Mouse (Mus musculus) intestine, postnatal 0 days (tissue): Measurements from ENCODE around the gene Ankle1. TPM values are rescaled to one million over a fixed set of nuclear protein-coding genes. Genes with fewer than 3 reads are reported as not detected.

Experiments used
- ATAC-seq: fragments of 200-750 bp; cut with Nextera tagmentation; 2 replicates; pipeline ENCODE4 v1.8.0; 2017; ENCODE audit warnings: mild to moderate bottlenecking, moderate TSS enrichment, moderate library complexity
- H3K27ac ChIP-seq: fragments of 300-500 bp; sonication (generic); 2 replicates; pipeline ENCODE4 v1.5.1; 2014; ENCODE audit warnings: mild to moderate bottlenecking, low read depth, low read length, moderate library complexity
- H3K27me3 ChIP-seq: fragments of 300-500 bp; sonication (generic); replicated peaks from 2 replicates; pipeline ENCODE4 v1.6.1; 2014; ENCODE audit warnings: low read length, mixed read lengths; ENCODE audit not compliant: control insufficient read depth, insufficient read depth
- H3K36me3 ChIP-seq: fragments of 300-500 bp; sonication (generic); 2 replicates; pipeline ENCODE4 v1.6.1; 2014; ENCODE audit warnings: mild to moderate bottlenecking, moderate library complexity; ENCODE audit not compliant: control insufficient read depth, insufficient read depth
- H3K4me1 ChIP-seq: fragments of 300-500 bp; sonication (generic); replicated peaks from 2 replicates; pipeline ENCODE4 v1.6.1; 2014; ENCODE audit warnings: antibody characterized with exemption, low read length, mixed read lengths; ENCODE audit not compliant: control insufficient read depth, insufficient read depth
- H3K4me2 ChIP-seq: fragments of 300-500 bp; sonication (generic); replicated peaks from 2 replicates; pipeline ENCODE4 v1.6.1; 2014; ENCODE audit warnings: low read depth, mild to moderate bottlenecking, moderate library complexity
- H3K4me3 ChIP-seq: fragments of 300-500 bp; sonication (generic); 2 replicates; pipeline ENCODE4 v1.5.1; 2014; ENCODE audit warnings: low read depth, low read length
- H3K9ac ChIP-seq: fragments of 300-500 bp; sonication (generic); 2 replicates; pipeline ENCODE4 v1.6.1; 2014; ENCODE audit warnings: mild to moderate bottlenecking, low read depth, low read length
- H3K9me3 ChIP-seq: fragments of 300-500 bp; sonication (generic); 2 replicates; pipeline ENCODE4 v1.6.1; 2016; ENCODE audit warnings: mixed run types; ENCODE audit not compliant: control insufficient read depth
- CTCF ChIP-seq: sonication (generic); IDR thresholded peaks from 2 replicates; pipeline ENCODE4 v1.5.1; 2016; ENCODE audit warnings: low read depth, mild to moderate bottlenecking, control low read depth, antibody characterized with exemption, moderate library complexity
- WGBS: fragments of 180-500 bp; shearing (Covaris S2); extraction: QIAGEN DNeasy Blood & Tissue Kit; methylation state at CpG from one replicate; pipeline ENCODE4 v1.1.7; 2014; 5-methylcytosine and 5-hydroxymethylcytosine counted together
- polyA plus RNA-seq: library from polyadenylated mRNA; unstranded; fragments of >200 nt; fragmentation: Nextera tagmentation; extraction: Ambion mirVana; gene quantifications from 2 replicates; pipeline ENCODE4 v1.2.1, GENCODE M21; 2015

Ankle1 gene
- polyA plus RNA-seq, 1 experiment from 2014 or later, result 2.8 TPM

GRCm38 (mm10) chr8:71375581-71376422 lies 30.0 kb upstream of the Ankle1 start:
- peak overlapping the region; percentile 70 for H3K27ac ChIP-seq
- ATAC-seq, result peak; percentile 42
- H3K9ac ChIP-seq, result no peak overlapping the region
- no peak overlapping the region for H3K4me3 ChIP-seq
- H3K4me1 ChIP-seq, result peaks cover 19% of the 10 kb centered on the region; the same call in 1 of the 2 replicates
- peak; percentile 73 for TF ChIP-seq CTCF
- peak overlapping the region; percentile 58 for H3K4me2 ChIP-seq
- H3K27me3 ChIP-seq, result no peaks in the 10 kb centered on the region
- H3K36me3 ChIP-seq, result peaks cover 41% of the 10 kb centered on the region
- WGBS, result 17% methylated on average over 73 of the region's 74 CpGs
- no peaks in the 10 kb centered on the region for H3K9me3 ChIP-seq

- Histone ChIP-seq H3K4me2 (peak overlapping the region; percentile 58), H3K4me1 (peaks cover 19% of the 10 kb centered on the region; the same call in 1 of the 2 replicates), H3K4me3 (no peak overlapping the region), H3K27ac (0 out of 2 replicates have a peak overlapping the region, but pooled peaks have one; percentile 70), H3K27me3 (no peaks in the 10 kb centered on the region), H3K9ac (no peak overlapping the region), H3K9me3 (no peaks in the 10 kb centered on the region), H3K36me3 (peaks cover 41% of the 10 kb centered on the region)
- no peak for ATAC-seq
- WGBS, result 52% methylated on average over 8 of the region's 8 CpGs
- no peak for TF ChIP-seq CTCF
Measured at GRCm38 (mm10) chr8:71376423-71377030, 29.3 kb upstream of the Ankle1 start.

- no peaks in the 10 kb centered on the region for H3K27me3 ChIP-seq
- peaks cover 27% of the 10 kb centered on the region for H3K4me1 ChIP-seq
- H3K27ac ChIP-seq, result no peak overlapping the region
- no peak for TF ChIP-seq CTCF
- ATAC-seq, result no peak
- H3K4me2 ChIP-seq, result peak overlapping the region; percentile 91
- WGBS, result 64% methylated on average over 4 of the region's 4 CpGs
- peak overlapping the region; percentile 94 for H3K4me3 ChIP-seq
- peaks cover 29% of the 10 kb centered on the region for H3K36me3 ChIP-seq
- 0 out of 2 replicates have a peak overlapping the region, but pooled peaks have one; percentile 26 for H3K9ac ChIP-seq
- no peaks in the 10 kb centered on the region for H3K9me3 ChIP-seq
Measured at GRCm38 (mm10) chr8:71379008-71379407, 26.8 kb upstream of the Ankle1 start.

GRCm38 (mm10) chr8:71379512-71380075 lies 26.2 kb upstream of the Ankle1 start:
- H3K4me2 ChIP-seq, result peak overlapping the region; percentile 91
- no peak overlapping the region; the same call in 1 of the 2 replicates for H3K27ac ChIP-seq
- TF ChIP-seq CTCF, result no peak
- peaks cover 27% of the 10 kb centered on the region for H3K4me1 ChIP-seq
- peak overlapping the region; percentile 94 for H3K4me3 ChIP-seq
- no peak for ATAC-seq
- peaks cover 25% of the 10 kb centered on the region for H3K36me3 ChIP-seq
- H3K9ac ChIP-seq, result peak overlapping the region; percentile 92
- WGBS, result 36% methylated on average over 3 of the region's 3 CpGs
- H3K27me3 ChIP-seq, result no peaks in the 10 kb centered on the region
- H3K9me3 ChIP-seq, result no peaks in the 10 kb centered on the region

- no peak; the same call in 1 of the 2 replicates for TF ChIP-seq CTCF
- WGBS, result under 1% methylated on average over 72 of the region's 72 CpGs
- peaks cover 26% of the 10 kb centered on the region for H3K4me1 ChIP-seq
Measured at GRCm38 (mm10) chr8:71380178-71381171, 25.3 kb upstream of the Ankle1 start.

More at GRCm38 (mm10) chr8:71380178-71381171, 25.3 kb upstream of the Ankle1 start:
- Histone ChIP-seq H3K4me2 (peak overlapping the region; percentile 91), H3K9ac (peak overlapping the region; percentile 92), H3K27me3 (no peaks in the 10 kb centered on the region), H3K9me3 (no peaks in the 10 kb centered on the region), H3K27ac (peak overlapping the region; percentile 99), H3K4me3 (peak overlapping the region; percentile 94), H3K36me3 (peaks cover 17% of the 10 kb centered on the region; the same call in 1 of the 2 replicates)
- ATAC-seq, result no peak
